Mouse (Mus musculus): ENCODE measurements at regions not wholly inside any gene's neighbourhood (a gene's known extent, or its start where the extent isn't known, plus 50 kb on each side); places are given as distances from the start of the nearest gene placed in this dataset.

- TF ChIP-seq POLR2A (IDR thresholded peaks at IDR 0.05; ENCODE audit: control insufficient read depth, extremely low read depth, insufficient read depth, low read length, poor library complexity), result no peak
- TF ChIP-seq CTCF (IDR thresholded peaks at IDR 0.05; ENCODE audit: borderline replicate concordance, control insufficient read depth, extremely low read depth, insufficient read depth, low read length, poor library complexity), result no peak
Observed at GRCm38 (mm10) chr12:110024295-110024694, 254.6 kb upstream of the Dio3 start.

Data from thymus, adult 2 months (tissue).